Mouse (Mus musculus) Patski (cell line): Measurements from ENCODE around the gene Ttc30a2. TPM values are rescaled to one million over a fixed set of nuclear protein-coding genes. Genes with fewer than 3 reads are reported as not detected.
"Not testable (repeated sequence)": the region's sequence is repeated elsewhere in the genome, so short reads cannot be mapped to it uniquely, and the experiment has no call there.

ENCODE experiments used
- ATAC-seq: fragments of 100-300 bp; one replicate; pipeline ENCODE4 v1.8.0; 2021
- CTCF ChIA-PET: fragments of 350-600 bp; sonication (Branson Sonifier 250); formaldehyde crosslinking; loops from one replicate; lab custom pipeline; 2022; ENCODE audit warnings: inconsistent platforms; lab: Charles Lee
- POLR2A ChIA-PET: fragments of 350-600 bp; sonication (Branson Sonifier 250); formaldehyde crosslinking; loops from one replicate; lab custom pipeline; 2022; ENCODE audit warnings: antibody characterized with exemption, inconsistent platforms; lab: Charles Lee
- DNase-seq: peaks from one replicate; pipeline ENCODE4 v3.0.0-alpha.2; 2011; ENCODE audit warnings: low read depth, low spot score
- H3K27me3 ChIP-seq: fragments of 371-371 bp; one replicate; pipeline ENCODE4 v1.5.1; 2021
- CTCF ChIP-seq: fragments of 100-300 bp; IDR thresholded peaks from one replicate; pipeline ENCODE4 v1.5.1; 2021
- in situ Hi-C: fragments of 300-500 bp; cut with MboI; formaldehyde crosslinking; loops from 3 replicates; pipeline ENCODE4 v1.11.1; 2018; ENCODE audit warnings: low pct_unique_long_range_greater_than_20kb, mixed read lengths
- polyA plus RNA-seq: library from polyadenylated mRNA; unstranded; gene quantifications from one replicate; pipeline ENCODE4 v1.2.3, GENCODE M21; 2021

Gene Ttc30a2
- polyA plus RNA-seq, 1 experiment from 2014 or later = 1.4 TPM

DNA sequence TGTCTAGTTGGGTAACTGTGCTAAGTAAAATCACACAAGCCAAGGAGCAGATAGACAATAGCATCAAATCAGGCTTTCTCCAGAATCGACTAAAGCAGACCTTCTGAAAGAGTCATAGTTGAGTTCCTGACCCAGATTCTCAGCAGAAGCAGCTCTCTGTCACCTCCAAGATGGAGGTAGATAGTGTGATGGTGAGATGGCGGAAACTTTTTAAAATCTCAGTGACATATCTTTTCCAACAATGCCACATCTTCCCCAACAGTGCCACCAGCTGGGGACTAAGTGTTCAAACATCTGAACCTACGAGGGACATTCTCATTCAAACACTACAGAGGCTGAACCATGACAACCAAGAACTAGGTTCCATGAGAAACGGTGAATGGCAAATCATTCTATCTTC lies 4.7 kb upstream of the Ttc30a2 start:
- no peak for TF ChIP-seq CTCF
- ATAC-seq (no peak), DNase-seq (no peak)
- POLR2A ChIA-PET = no interaction called here
- H3K27me3 ChIP-seq = peaks cover 9% of the 10 kb centered on the region
- CTCF ChIA-PET = no interaction called here
- in situ Hi-C loops = no loop called here

DNA sequence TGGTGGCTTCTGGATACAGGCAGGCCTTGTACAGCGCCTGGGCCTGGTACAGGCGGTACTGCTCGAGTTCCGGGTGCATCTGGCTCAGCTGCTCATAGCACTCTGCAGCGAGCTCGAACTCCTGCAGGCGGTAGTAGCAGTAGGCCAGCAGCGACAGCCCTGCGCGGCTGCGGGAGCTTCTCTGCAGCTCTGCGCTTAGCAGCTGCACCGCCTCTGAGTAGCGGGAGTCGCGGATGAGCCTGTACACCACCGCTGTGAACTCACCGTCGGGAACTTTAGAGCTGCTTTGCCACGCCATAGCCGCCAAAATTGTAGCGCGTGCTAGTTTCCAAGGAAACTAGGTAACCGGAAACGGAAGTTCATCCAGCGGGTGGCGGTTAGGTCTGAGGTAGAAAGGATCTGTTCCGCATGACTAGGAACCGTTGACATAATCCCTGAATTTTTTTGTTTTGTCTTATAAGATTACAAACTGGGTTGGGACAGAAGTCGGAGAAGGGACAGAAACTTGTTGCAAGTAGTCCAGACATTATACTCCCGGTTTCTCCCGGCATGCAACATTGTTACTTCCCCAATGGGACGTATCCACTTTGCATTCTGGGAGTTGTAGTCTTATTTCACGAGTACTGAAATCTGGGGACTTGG lies 3.6 kb upstream of the Ttc30a2 start, which contains the start of gene Ttc30a1:
Gene Ttc30a1, minus strand, starts transcription at position 528 of the 642 bp plus-strand sequence.
- ATAC-seq, POLR2A ChIA-PET, H3K27me3 ChIP-seq, DNase-seq, CTCF ChIA-PET, in situ Hi-C loops: not testable (repeated sequence)

DNA sequence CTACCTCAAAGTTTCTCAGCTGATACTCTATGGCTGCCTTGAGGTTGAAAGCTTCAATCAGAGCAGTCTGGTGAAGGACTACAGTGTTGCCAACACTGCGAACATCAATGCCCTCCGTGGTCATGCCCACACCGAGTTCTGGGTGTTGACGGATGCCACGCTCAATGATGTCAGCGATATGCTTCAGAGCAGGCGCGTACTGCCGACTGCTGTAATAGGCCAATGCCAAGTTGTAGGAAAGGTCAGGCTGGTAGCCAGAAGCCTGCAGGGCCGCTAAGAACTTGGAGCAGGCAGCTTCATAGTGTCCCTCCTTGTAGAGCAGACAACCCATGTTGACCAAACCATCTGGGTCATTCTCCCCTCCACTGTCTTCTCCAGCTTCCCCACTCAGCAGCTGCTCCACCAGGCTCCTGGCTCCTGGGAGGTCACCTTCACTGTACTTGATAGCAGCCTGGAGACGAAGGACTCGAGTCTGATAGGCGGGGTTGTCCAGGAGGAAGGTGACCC lies 3.0 kb upstream of the Ttc30a2 start:
- ATAC-seq, DNase-seq, in situ Hi-C loops, POLR2A ChIA-PET, CTCF ChIA-PET: not testable (repeated sequence)
- peaks cover 10% of the 10 kb centered on the region for H3K27me3 ChIP-seq

DNA sequence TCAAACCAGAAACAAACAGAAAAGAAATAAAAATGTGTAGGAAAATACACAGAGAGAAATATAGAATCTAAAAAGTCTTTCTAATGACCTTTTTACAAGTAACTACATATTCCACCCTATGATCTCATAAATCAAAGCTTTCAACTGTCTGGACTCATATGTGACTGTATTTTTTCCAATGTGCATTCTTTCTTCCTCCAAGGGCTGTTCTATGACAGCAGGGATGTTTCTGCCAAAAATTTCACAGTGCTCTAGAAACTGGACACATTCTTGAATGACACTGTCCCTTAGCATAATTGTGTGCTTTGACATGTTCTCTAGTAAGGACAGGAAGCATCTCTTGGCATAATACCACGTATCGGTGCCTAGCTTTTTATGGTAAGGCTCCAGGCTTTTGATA lies 1.9 kb downstream of the Ttc30a2 start:
- DNase-seq, POLR2A ChIA-PET, in situ Hi-C loops, ATAC-seq: not testable (repeated sequence)
- peaks cover 23% of the 10 kb centered on the region for H3K27me3 ChIP-seq
- CTCF ChIA-PET = interaction anchor here (1.1 to 1.4 kb wide), 2 partner anchors 9 to 12 kb away, joined by 3 to 5 read pairs; no protein-coding TSS in a partner anchor

DNA sequence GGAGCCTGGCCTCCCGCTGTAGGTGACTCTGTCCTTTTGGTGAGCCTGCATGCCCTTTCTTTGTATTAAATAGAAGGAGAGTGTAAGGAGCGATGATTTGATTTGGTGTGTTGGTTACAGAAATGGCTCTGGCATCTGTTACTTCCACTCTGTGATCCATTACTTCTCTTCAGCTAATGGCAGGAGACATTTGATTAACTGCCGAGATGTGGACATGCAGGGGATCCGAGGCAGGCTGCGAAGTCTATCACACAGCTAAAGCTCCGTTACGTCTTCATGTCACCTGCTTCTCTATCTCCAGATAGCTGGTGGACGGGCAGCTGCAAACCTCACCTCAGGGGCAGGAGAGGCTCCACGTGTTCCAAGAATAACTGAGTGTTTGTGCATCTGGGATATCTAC lies 3.8 kb downstream of the Ttc30a2 start:
- DNase-seq (no peak), ATAC-seq (no peak)
- TF ChIP-seq CTCF = no peak
- ChIA-PET POLR2A (interaction anchor here (0.6 kb wide), 1 partner anchor 91 kb away, joined by 3 read pairs; no protein-coding TSS in a partner anchor), CTCF (no interaction called here)
- in situ Hi-C loops = loop anchor here (5.0 kb wide), 2 partner anchors 87 to 182 kb away; no protein-coding TSS in a partner anchor
- H3K27me3 ChIP-seq = peaks cover 25% of the 10 kb centered on the region

DNA sequence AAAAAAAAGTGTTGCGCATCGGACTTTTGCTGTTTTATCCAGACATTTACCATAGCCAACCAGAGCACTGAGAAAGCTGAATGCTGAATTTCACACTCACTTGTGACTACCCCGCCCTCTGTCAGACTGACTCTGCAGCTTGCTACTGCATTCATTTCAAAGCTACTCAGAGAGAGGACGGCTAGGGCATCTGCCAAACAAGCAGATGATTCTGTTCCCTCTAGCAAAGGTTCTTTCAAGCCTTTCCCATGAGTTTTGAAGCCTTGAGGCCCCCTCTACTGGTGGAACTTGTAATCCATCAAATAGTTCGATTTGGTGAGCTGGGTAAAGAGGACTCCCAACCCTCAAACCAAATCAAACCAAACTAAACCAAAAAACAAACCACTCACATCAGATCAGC lies 13.0 kb downstream of the Ttc30a2 start:
- ATAC-seq (peak; percentile 78), DNase-seq (no peak)
- in situ Hi-C loops = no loop called here
- H3K27me3 ChIP-seq = peaks cover 17% of the 10 kb centered on the region
- TF ChIP-seq CTCF = peak; percentile 61
- ChIA-PET CTCF (interaction anchor here (0.8 to 2.4 kb wide), 5 partner anchors 10 to 179 kb away, joined by 3 to 8 read pairs (median 4); no protein-coding TSS in a partner anchor), POLR2A (interaction anchor here (0.7 kb wide), 1 partner anchor 294 kb away, joined by 3 read pairs; no protein-coding TSS in a partner anchor)

DNA sequence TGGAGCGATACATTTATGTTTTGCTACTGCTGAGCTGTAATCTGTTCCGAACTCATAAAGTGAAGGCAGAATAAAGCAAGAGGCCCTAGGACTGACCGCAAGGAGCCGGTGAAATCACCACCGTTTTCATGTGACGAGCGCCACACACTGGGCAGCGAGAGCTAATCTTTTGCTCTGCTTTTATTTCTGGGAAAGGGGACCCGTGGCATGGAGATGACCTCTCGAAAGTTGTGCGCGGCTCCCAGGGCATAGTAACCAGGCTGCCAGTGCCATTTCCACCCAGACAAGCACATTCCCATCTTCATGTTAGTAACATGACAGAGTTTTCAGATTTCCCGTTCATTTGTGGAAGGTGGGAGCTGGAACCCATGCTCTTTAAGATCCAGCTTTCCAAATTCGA lies 13.5 kb downstream of the Ttc30a2 start:
- TF ChIP-seq CTCF = peak; percentile 27
- ATAC-seq (no peak), DNase-seq (no peak)
- in situ Hi-C loops = no loop called here
- H3K27me3 ChIP-seq = peaks cover 19% of the 10 kb centered on the region
- CTCF ChIA-PET = interaction anchor here (0.8 to 2.4 kb wide), 6 partner anchors 11 to 372 kb away, joined by 3 to 8 read pairs (median 4); no protein-coding TSS in a partner anchor
- POLR2A ChIA-PET = interaction anchor here (0.5 to 0.7 kb wide), 2 partner anchors 93 to 293 kb away, joined by 3 to 4 read pairs; no protein-coding TSS in a partner anchor

DNA sequence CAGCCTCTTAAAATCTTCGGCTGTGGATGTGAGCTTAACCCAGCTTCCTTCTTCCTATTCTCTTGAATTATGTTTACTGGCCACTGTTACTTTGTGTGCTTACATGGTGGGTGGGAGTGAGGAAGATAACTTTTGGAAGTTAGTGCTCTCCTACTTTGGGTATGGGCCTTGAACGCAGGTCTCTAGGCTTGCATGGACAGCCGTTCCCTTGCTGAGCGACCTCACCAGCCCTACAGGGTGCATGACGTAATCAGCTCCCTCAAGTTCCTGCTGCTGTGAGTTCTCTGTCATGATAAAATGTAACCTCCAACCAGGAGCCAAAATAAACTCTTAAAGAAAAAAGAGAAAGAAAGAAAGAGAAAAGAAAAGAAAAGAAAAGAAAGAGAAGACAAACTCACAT lies 13.9 kb downstream of the Ttc30a2 start:
- in situ Hi-C loops = no loop called here
- DNase-seq (no peak), ATAC-seq (no peak)
- ChIA-PET POLR2A (interaction anchor here (0.5 to 0.7 kb wide), 2 partner anchors 92 to 293 kb away, joined by 3 to 4 read pairs; no protein-coding TSS in a partner anchor), CTCF (interaction anchor here (1.0 to 2.4 kb wide), 3 partner anchors 11 to 372 kb away, joined by 3 to 8 read pairs (median 5); no protein-coding TSS in a partner anchor)
- H3K27me3 ChIP-seq = peaks cover 21% of the 10 kb centered on the region
- TF ChIP-seq CTCF = no peak

DNA sequence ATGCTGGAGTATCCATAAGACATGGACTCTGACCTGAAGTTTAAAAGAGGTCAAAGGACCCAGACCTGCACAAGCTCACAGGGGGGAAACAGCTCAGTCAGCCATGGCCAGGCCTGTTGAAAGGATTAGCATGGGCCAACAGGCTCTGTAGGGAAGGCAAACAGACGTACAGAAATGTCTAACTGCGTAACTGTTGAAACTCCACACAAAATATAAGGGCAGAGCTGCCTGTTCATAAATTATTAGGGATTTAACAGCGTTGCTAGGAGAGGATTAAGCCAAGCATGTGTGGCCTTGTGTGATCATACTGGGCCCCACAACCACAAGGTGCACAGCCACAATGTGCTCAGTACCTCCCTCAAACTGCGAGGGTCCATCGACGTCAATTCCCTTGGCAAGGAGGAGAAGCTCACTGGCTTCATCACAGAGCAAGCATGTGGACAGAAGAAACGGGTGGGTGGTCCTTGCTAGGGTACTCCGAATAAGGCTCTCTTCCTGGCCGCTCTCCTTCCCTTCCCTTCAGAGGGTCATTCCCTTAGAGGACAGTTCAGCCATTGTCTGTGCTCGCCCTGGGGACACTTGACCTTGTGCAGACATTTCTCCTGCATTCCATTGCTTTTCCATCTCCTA lies 14.6 kb downstream of the Ttc30a2 start:
- CTCF ChIA-PET = interaction anchor here (1.0 to 2.4 kb wide), 2 partner anchors 10 to 371 kb away, joined by 3 to 8 read pairs; no protein-coding TSS in a partner anchor
- DNase-seq (no peak), ATAC-seq (no peak)
- peaks cover 27% of the 10 kb centered on the region for H3K27me3 ChIP-seq
- in situ Hi-C loops = no loop called here
- POLR2A ChIA-PET = no interaction called here
- TF ChIP-seq CTCF = no peak
